Mouse (Mus musculus) kidney, postnatal 0 days (tissue): ENCODE results near the gene Hoxb6. TPM values are rescaled to one million over a fixed set of nuclear protein-coding genes. Genes with fewer than 3 reads are reported as not detected.
A peak's percentile ranks its signal among the peaks of the same experiment; 100 is the strongest.

Experiments used
- ATAC-seq: fragments of 200-750 bp; cut with Nextera tagmentation; replicated peaks from 2 replicates; pipeline ENCODE4 v1.8.0; 2017; ENCODE audit warnings: low read depth, moderate number of reproducible peaks, moderate TSS enrichment, moderate library complexity; ENCODE audit not compliant: low FRiP score
- DNase-seq: peaks from one replicate; pipeline ENCODE4 v3.0.0-alpha.2; 2016; ENCODE audit warnings: low spot score
- H3K27ac ChIP-seq: fragments of 300-500 bp; sonication (generic); 2 replicates; pipeline ENCODE4 v1.5.1; 2014; ENCODE audit warnings: mild to moderate bottlenecking
- H3K27me3 ChIP-seq: fragments of 300-500 bp; sonication (generic); 2 replicates; pipeline ENCODE4 v1.6.1; 2014; ENCODE audit warnings: low read length, mixed read lengths; ENCODE audit not compliant: insufficient read depth
- H3K36me3 ChIP-seq: fragments of 300-500 bp; sonication (generic); 2 replicates; pipeline ENCODE4 v1.6.1; 2014; ENCODE audit warnings: low read length, mixed read lengths; ENCODE audit not compliant: insufficient read depth
- H3K4me1 ChIP-seq: fragments of 300-500 bp; sonication (generic); replicated peaks from 2 replicates; pipeline ENCODE4 v1.6.1; 2014; ENCODE audit warnings: antibody characterized with exemption, low read length, mixed read lengths; ENCODE audit not compliant: insufficient read depth
- H3K4me2 ChIP-seq: fragments of 300-500 bp; sonication (generic); 2 replicates; pipeline ENCODE4 v1.6.1; 2014; ENCODE audit warnings: mild to moderate bottlenecking, low read length, moderate library complexity, mixed read lengths
- H3K4me3 ChIP-seq: fragments of 300-500 bp; sonication (generic); replicated peaks from 2 replicates; pipeline ENCODE4 v1.5.1; 2014; ENCODE audit warnings: low read depth, low read length
- H3K9ac ChIP-seq: fragments of 300-500 bp; sonication (generic); 2 replicates; pipeline ENCODE4 v1.6.1; 2014; ENCODE audit warnings: low read depth, low read length
- H3K9me3 ChIP-seq: fragments of 300-500 bp; sonication (generic); replicated peaks from 2 replicates; pipeline ENCODE4 v1.6.1; 2016; ENCODE audit warnings: low read length, inconsistent platforms, mixed read lengths
- CTCF ChIP-seq: IDR thresholded peaks from 2 replicates; pipeline ENCODE4 v1.5.1; 2016; ENCODE audit warnings: antibody characterized with exemption, low read depth, mild to moderate bottlenecking, moderate library complexity
- WGBS: fragments of 180-500 bp; shearing (Covaris S2); extraction: QIAGEN DNeasy Blood & Tissue Kit; methylation state at CpG from one replicate; pipeline ENCODE4 v1.1.7; 2014; 5-methylcytosine and 5-hydroxymethylcytosine counted together
- polyA plus RNA-seq: library from polyadenylated mRNA; unstranded; fragments of >200 nt; fragmentation: Nextera tagmentation; extraction: Ambion mirVana; gene quantifications from 2 replicates; pipeline ENCODE4 v1.2.1, GENCODE M21; 2015

The Hoxb6 gene
- polyA plus RNA-seq, 1 experiment from 2014 or later = 45.0 TPM

GRCm38 (mm10) chr11:96327122-96327521 lies 34.8 kb downstream of the Hoxb6 start:
- Histone ChIP-seq H3K4me2 (peak overlapping the region; percentile 96), H3K36me3 (peaks cover 12% of the 10 kb centered on the region; the same call in 1 of the 2 replicates), H3K27me3 (no peaks in the 10 kb centered on the region), H3K9ac (peak overlapping the region; percentile 88), H3K9me3 (no peaks in the 10 kb centered on the region), H3K4me1 (peaks cover 75% of the 10 kb centered on the region), H3K4me3 (peak overlapping the region; percentile 11), H3K27ac (peak overlapping the region; percentile 99)
- no peak for TF ChIP-seq CTCF
- 43% methylated on average over 7 of the region's 7 CpGs for WGBS
- DNase-seq (no peak), ATAC-seq (no peak)

GRCm38 (mm10) chr11:96327750-96328149 lies 35.5 kb downstream of the Hoxb6 start:
- Histone ChIP-seq H3K4me2 (peak overlapping the region; percentile 96), H3K36me3 (peaks cover 14% of the 10 kb centered on the region; the same call in 1 of the 2 replicates), H3K27ac (peak overlapping the region; percentile 99), H3K4me3 (peak overlapping the region; percentile 11; the same call in 1 of the 2 replicates), H3K27me3 (no peaks in the 10 kb centered on the region), H3K9me3 (no peaks in the 10 kb centered on the region), H3K4me1 (peaks cover 72% of the 10 kb centered on the region), H3K9ac (peak overlapping the region; percentile 44)
- no peak for TF ChIP-seq CTCF
- ATAC-seq (no peak), DNase-seq (no peak)
- WGBS = 36% methylated on average over 5 of the region's 5 CpGs

- H3K9me3 ChIP-seq = no peaks in the 10 kb centered on the region
- peaks cover 72% of the 10 kb centered on the region for H3K4me1 ChIP-seq
- H3K4me2 ChIP-seq = peak overlapping the region; percentile 96
- no peaks in the 10 kb centered on the region for H3K27me3 ChIP-seq
- 0 out of 2 replicates have a peak overlapping the region, but pooled peaks have one; percentile 52 for H3K9ac ChIP-seq
- WGBS = 10% methylated on average over 8 of the region's 8 CpGs
- H3K27ac ChIP-seq = peak overlapping the region; percentile 99
- peaks cover 15% of the 10 kb centered on the region; the same call in 1 of the 2 replicates for H3K36me3 ChIP-seq
- DNase-seq (no peak), ATAC-seq (no peak)
- TF ChIP-seq CTCF = no peak
- 0 out of 2 replicates have a peak overlapping the region, but pooled peaks have one; percentile 13 for H3K4me3 ChIP-seq
Measured at GRCm38 (mm10) chr11:96328605-96329004, 36.3 kb downstream of the Hoxb6 start.

- ATAC-seq (no peak), DNase-seq (peak; percentile 89)
- peak overlapping the region; percentile 73 for H3K9ac ChIP-seq
- peak overlapping the region; percentile 72 for H3K4me2 ChIP-seq
- no peak for TF ChIP-seq CTCF
- H3K4me3 ChIP-seq = peak overlapping the region; percentile 33
- peak overlapping the region; percentile 96 for H3K27ac ChIP-seq
- H3K9me3 ChIP-seq = no peaks in the 10 kb centered on the region
- WGBS = 6% methylated on average over 8 of the region's 8 CpGs
- peaks cover 10% of the 10 kb centered on the region; the same call in 1 of the 2 replicates for H3K36me3 ChIP-seq
- no peaks in the 10 kb centered on the region for H3K27me3 ChIP-seq
- H3K4me1 ChIP-seq = peaks cover 78% of the 10 kb centered on the region
Measured at GRCm38 (mm10) chr11:96332105-96332504, 39.8 kb downstream of the Hoxb6 start.

- Histone ChIP-seq H3K27me3 (no peaks in the 10 kb centered on the region), H3K36me3 (peaks cover 10% of the 10 kb centered on the region; the same call in 1 of the 2 replicates), H3K9me3 (no peaks in the 10 kb centered on the region), H3K4me2 (peak overlapping the region; percentile 72), H3K27ac (peak overlapping the region; percentile 96), H3K4me1 (peaks cover 77% of the 10 kb centered on the region), H3K4me3 (peak overlapping the region; percentile 33), H3K9ac (peak overlapping the region; percentile 73)
- DNase-seq (no peak), ATAC-seq (no peak)
- TF ChIP-seq CTCF = no peak
- 11% methylated on average over 35 of the region's 35 CpGs for WGBS
Measured at GRCm38 (mm10) chr11:96332618-96333032, 40.3 kb downstream of the Hoxb6 start.

DNA sequence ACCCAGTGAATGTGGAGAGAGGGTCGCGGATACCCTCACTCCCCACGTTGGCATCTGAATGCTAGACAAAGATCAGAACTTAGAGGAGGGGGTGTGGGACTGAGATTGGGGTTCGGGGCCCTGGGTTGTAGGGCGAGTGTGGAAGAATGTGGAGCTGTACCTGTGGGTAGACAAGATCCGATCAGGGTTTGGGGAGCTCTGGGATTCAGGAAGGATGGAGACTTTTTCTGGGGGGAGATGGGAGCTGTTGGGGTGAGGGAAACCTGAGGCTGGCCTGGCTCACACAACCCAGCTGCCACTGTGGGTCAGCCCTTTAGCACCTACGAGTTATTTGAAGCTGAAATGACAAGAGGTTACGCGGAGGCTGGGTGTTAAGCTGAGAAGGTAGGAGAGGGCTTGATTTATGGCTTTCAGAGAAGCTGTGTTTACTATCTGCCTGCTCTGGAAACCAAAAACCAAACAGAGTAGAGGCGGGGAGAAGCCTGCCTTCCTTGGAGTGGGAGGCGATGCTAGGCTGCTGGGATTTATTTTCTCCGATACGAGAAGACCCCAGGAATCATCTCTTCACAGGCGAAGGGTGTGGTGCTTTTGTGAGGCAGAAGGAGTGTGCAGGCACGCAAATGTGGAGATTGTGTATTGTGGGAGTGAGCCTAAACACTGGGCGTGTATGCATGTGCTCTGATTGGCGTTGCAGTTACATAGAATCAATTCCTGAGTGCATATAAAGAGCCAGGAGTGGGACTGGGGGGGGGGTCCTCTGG lies 41.1 kb downstream of the Hoxb6 start:
- TF ChIP-seq CTCF = no peak
- peaks cover 82% of the 10 kb centered on the region for H3K4me1 ChIP-seq
- peak overlapping the region; percentile 96 for H3K27ac ChIP-seq
- peak; percentile 48 for ATAC-seq
- peak; percentile 95 for DNase-seq
- WGBS = 12% methylated on average over 17 of the region's 17 CpGs
- no peaks in the 10 kb centered on the region for H3K27me3 ChIP-seq
- no peaks in the 10 kb centered on the region for H3K9me3 ChIP-seq
- peaks cover 10% of the 10 kb centered on the region; the same call in 1 of the 2 replicates for H3K36me3 ChIP-seq
- peak overlapping the region; percentile 72 for H3K4me2 ChIP-seq
- H3K9ac ChIP-seq = peak overlapping the region; percentile 73
- H3K4me3 ChIP-seq = peak overlapping the region; percentile 33
